Mouse (Mus musculus): ENCODE results near the gene Hoxb6. TPM values are rescaled to one million over a fixed set of nuclear protein-coding genes. Genes with fewer than 3 reads are reported as not detected.

Gene Hoxb6
- polyA plus RNA-seq, 1 experiment from 2014 or later = not detected

GRCm38 (mm10) chr11:96326705-96327104 is 34.4 kb downstream of the Hoxb6 start:
- no peak overlapping the region for H3K9ac ChIP-seq (ENCODE audit: low read length)
- no peak overlapping the region for H3K4me2 ChIP-seq (ENCODE audit: low read length)
- no peak overlapping the region for H3K27ac ChIP-seq (replicated peaks in 1 of 2; ENCODE audit: control insufficient read depth in 1 of 2, insufficient read depth in 1 of 2, low read depth in 2 of 2, low read length in 2 of 2)
- ATAC-seq (ENCODE audit: insufficient number of reproducible peaks, insufficient read depth, low FRiP score, low read depth) = no peak
- H3K4me1 ChIP-seq (ENCODE audit: control insufficient read depth in 2 of 2, insufficient read depth in 2 of 2, low read length in 2 of 2) = no peaks in the 10 kb centered on the region
- H3K9me3 ChIP-seq (ENCODE audit: control insufficient read depth, low read length) = no peaks in the 10 kb centered on the region
- H3K36me3 ChIP-seq (ENCODE audit: control insufficient read depth, insufficient read depth, low read length) = no peaks in the 10 kb centered on the region
- 5% methylated on average over 12 of the region's 12 CpGs for WGBS
- no peak overlapping the region for H3K4me3 ChIP-seq (ENCODE audit: control insufficient read depth in 1 of 2, insufficient read depth in 1 of 2, low read depth in 1 of 2, low read length in 2 of 2)
- peaks cover 99% of the 10 kb centered on the region for H3K27me3 ChIP-seq (ENCODE audit: control insufficient read depth, insufficient read depth, low read length)

- peaks cover 99% of the 10 kb centered on the region for H3K27me3 ChIP-seq (ENCODE audit: control insufficient read depth, insufficient read depth, low read length)
- H3K9ac ChIP-seq (ENCODE audit: low read length) = no peak overlapping the region
- H3K4me3 ChIP-seq (ENCODE audit: control insufficient read depth in 1 of 2, insufficient read depth in 1 of 2, low read depth in 1 of 2, low read length in 2 of 2) = no peak overlapping the region
- H3K36me3 ChIP-seq (ENCODE audit: control insufficient read depth, insufficient read depth, low read length) = no peaks in the 10 kb centered on the region
- no peak for ATAC-seq (ENCODE audit: insufficient number of reproducible peaks, insufficient read depth, low FRiP score, low read depth)
- H3K4me1 ChIP-seq (ENCODE audit: control insufficient read depth in 2 of 2, insufficient read depth in 2 of 2, low read length in 2 of 2) = no peaks in the 10 kb centered on the region
- H3K27ac ChIP-seq (replicated peaks in 1 of 2; ENCODE audit: control insufficient read depth in 1 of 2, insufficient read depth in 1 of 2, low read depth in 2 of 2, low read length in 2 of 2) = no peak overlapping the region
- WGBS = 10% methylated on average over 7 of the region's 7 CpGs
- H3K4me2 ChIP-seq (ENCODE audit: low read length) = no peak overlapping the region
- H3K9me3 ChIP-seq (ENCODE audit: control insufficient read depth, low read length) = no peaks in the 10 kb centered on the region
Observed at GRCm38 (mm10) chr11:96327122-96327521, 34.8 kb downstream of the Hoxb6 start.

- Histone ChIP-seq H3K27me3 (ENCODE audit: control insufficient read depth, insufficient read depth, low read length) (peaks cover 99% of the 10 kb centered on the region), H3K36me3 (ENCODE audit: control insufficient read depth, insufficient read depth, low read length) (no peaks in the 10 kb centered on the region), H3K9me3 (ENCODE audit: control insufficient read depth, low read length) (no peaks in the 10 kb centered on the region), H3K4me3 (ENCODE audit: control insufficient read depth in 1 of 2, insufficient read depth in 1 of 2, low read depth in 1 of 2, low read length in 2 of 2) (no peak overlapping the region), H3K9ac (ENCODE audit: low read length) (no peak overlapping the region), H3K27ac (replicated peaks in 1 of 2; ENCODE audit: control insufficient read depth in 1 of 2, insufficient read depth in 1 of 2, low read depth in 2 of 2, low read length in 2 of 2) (no peak overlapping the region), H3K4me1 (ENCODE audit: control insufficient read depth in 2 of 2, insufficient read depth in 2 of 2, low read length in 2 of 2) (peaks cover 0 to 3% of the 10 kb centered on the region in 2 experiments; a peak in 1 of 4 replicates), H3K4me2 (ENCODE audit: low read length) (no peak overlapping the region)
- WGBS = 14% methylated on average over 5 of the region's 5 CpGs
- ATAC-seq (ENCODE audit: insufficient number of reproducible peaks, insufficient read depth, low FRiP score, low read depth) = no peak
Observed at GRCm38 (mm10) chr11:96327750-96328149, 35.5 kb downstream of the Hoxb6 start.

GRCm38 (mm10) chr11:96328605-96329004 is 36.3 kb downstream of the Hoxb6 start:
- Histone ChIP-seq H3K36me3 (ENCODE audit: control insufficient read depth, insufficient read depth, low read length) (no peaks in the 10 kb centered on the region), H3K4me1 (ENCODE audit: control insufficient read depth in 2 of 2, insufficient read depth in 2 of 2, low read length in 2 of 2) (peaks cover 0 to 3% of the 10 kb centered on the region in 2 experiments; a peak in 1 of 4 replicates), H3K27me3 (ENCODE audit: control insufficient read depth, insufficient read depth, low read length) (peaks cover 99% of the 10 kb centered on the region), H3K9me3 (ENCODE audit: control insufficient read depth, low read length) (no peaks in the 10 kb centered on the region), H3K4me3 (ENCODE audit: control insufficient read depth in 1 of 2, insufficient read depth in 1 of 2, low read depth in 1 of 2, low read length in 2 of 2) (no peak overlapping the region), H3K9ac (ENCODE audit: low read length) (no peak overlapping the region), H3K4me2 (ENCODE audit: low read length) (no peak overlapping the region), H3K27ac (replicated peaks in 1 of 2; ENCODE audit: control insufficient read depth in 1 of 2, insufficient read depth in 1 of 2, low read depth in 2 of 2, low read length in 2 of 2) (no peak overlapping the region)
- 13% methylated on average over 8 of the region's 8 CpGs for WGBS
- ATAC-seq (ENCODE audit: insufficient number of reproducible peaks, insufficient read depth, low FRiP score, low read depth) = no peak

GRCm38 (mm10) chr11:96332105-96332504 is 39.8 kb downstream of the Hoxb6 start:
- H3K4me3 ChIP-seq (ENCODE audit: control insufficient read depth in 1 of 2, insufficient read depth in 1 of 2, low read depth in 1 of 2, low read length in 2 of 2) = no peak overlapping the region
- no peaks in the 10 kb centered on the region for H3K9me3 ChIP-seq (ENCODE audit: control insufficient read depth, low read length)
- no peaks in the 10 kb centered on the region for H3K36me3 ChIP-seq (ENCODE audit: control insufficient read depth, insufficient read depth, low read length)
- no peak for ATAC-seq (ENCODE audit: insufficient number of reproducible peaks, insufficient read depth, low FRiP score, low read depth)
- H3K27me3 ChIP-seq (ENCODE audit: control insufficient read depth, insufficient read depth, low read length) = peaks cover 100% of the 10 kb centered on the region
- H3K27ac ChIP-seq (replicated peaks in 1 of 2; ENCODE audit: control insufficient read depth in 1 of 2, insufficient read depth in 1 of 2, low read depth in 2 of 2, low read length in 2 of 2) = no peak overlapping the region
- peak overlapping the region; percentile 49; the same call in 1 of the 2 replicates for H3K4me2 ChIP-seq (ENCODE audit: low read length)
- no peak overlapping the region for H3K9ac ChIP-seq (ENCODE audit: low read length)
- peaks cover 0 to 3% of the 10 kb centered on the region in 2 experiments; a peak in 1 of 4 replicates for H3K4me1 ChIP-seq (ENCODE audit: control insufficient read depth in 2 of 2, insufficient read depth in 2 of 2, low read length in 2 of 2)
- WGBS = 4% methylated on average over 8 of the region's 8 CpGs

GRCm38 (mm10) chr11:96332618-96333032 is 40.3 kb downstream of the Hoxb6 start:
- Histone ChIP-seq H3K27me3 (ENCODE audit: control insufficient read depth, insufficient read depth, low read length) (peaks cover 100% of the 10 kb centered on the region), H3K9me3 (ENCODE audit: control insufficient read depth, low read length) (no peaks in the 10 kb centered on the region), H3K9ac (ENCODE audit: low read length) (peak overlapping the region; percentile 42), H3K27ac (replicated peaks in 1 of 2; ENCODE audit: control insufficient read depth in 1 of 2, insufficient read depth in 1 of 2, low read depth in 2 of 2, low read length in 2 of 2) (no peak overlapping the region), H3K4me2 (ENCODE audit: low read length) (peak overlapping the region; percentile 49), H3K36me3 (ENCODE audit: control insufficient read depth, insufficient read depth, low read length) (no peaks in the 10 kb centered on the region), H3K4me1 (ENCODE audit: control insufficient read depth in 2 of 2, insufficient read depth in 2 of 2, low read length in 2 of 2) (peaks cover 0 to 3% of the 10 kb centered on the region in 2 experiments; a peak in 1 of 4 replicates), H3K4me3 (ENCODE audit: control insufficient read depth in 1 of 2, insufficient read depth in 1 of 2, low read depth in 1 of 2, low read length in 2 of 2) (peak overlapping the region; percentile 30 to 33)
- ATAC-seq (ENCODE audit: insufficient number of reproducible peaks, insufficient read depth, low FRiP score, low read depth) = no peak
- WGBS = 2% methylated on average over 35 of the region's 35 CpGs

GRCm38 (mm10) chr11:96333241-96334001 is 41.1 kb downstream of the Hoxb6 start:
- Histone ChIP-seq H3K4me3 (ENCODE audit: control insufficient read depth in 1 of 2, insufficient read depth in 1 of 2, low read depth in 1 of 2, low read length in 2 of 2) (peak overlapping the region; percentile 30 to 33), H3K9me3 (ENCODE audit: control insufficient read depth, low read length) (no peaks in the 10 kb centered on the region), H3K27ac (replicated peaks in 1 of 2; ENCODE audit: control insufficient read depth in 1 of 2, insufficient read depth in 1 of 2, low read depth in 2 of 2, low read length in 2 of 2) (no peak overlapping the region), H3K4me2 (ENCODE audit: low read length) (peak overlapping the region; percentile 49), H3K4me1 (ENCODE audit: control insufficient read depth in 2 of 2, insufficient read depth in 2 of 2, low read length in 2 of 2) (peaks cover 0 to 3% of the 10 kb centered on the region in 2 experiments; a peak in 1 of 4 replicates), H3K9ac (ENCODE audit: low read length) (peak overlapping the region; percentile 42; the same call in 1 of the 2 replicates), H3K27me3 (ENCODE audit: control insufficient read depth, insufficient read depth, low read length) (peaks cover 100% of the 10 kb centered on the region), H3K36me3 (ENCODE audit: control insufficient read depth, insufficient read depth, low read length) (no peaks in the 10 kb centered on the region)
- WGBS = 11% methylated on average over 17 of the region's 17 CpGs
- ATAC-seq (ENCODE audit: insufficient number of reproducible peaks, insufficient read depth, low FRiP score, low read depth) = no peak
